Mouse (Mus musculus) adipocyte (in vitro differentiated cells): ENCODE measurements around the gene Agap1.

Experiments
- DNase-seq: peaks from one replicate; pipeline ENCODE4 v3.0.0-alpha.2; 2016; ENCODE audit warnings: low spot score

The Agap1 gene

GRCm38 (mm10) chr1:89849151-89849860, 394.7 kb downstream of the Agap1 start:
- peak; percentile 13 for DNase-seq

DNA sequence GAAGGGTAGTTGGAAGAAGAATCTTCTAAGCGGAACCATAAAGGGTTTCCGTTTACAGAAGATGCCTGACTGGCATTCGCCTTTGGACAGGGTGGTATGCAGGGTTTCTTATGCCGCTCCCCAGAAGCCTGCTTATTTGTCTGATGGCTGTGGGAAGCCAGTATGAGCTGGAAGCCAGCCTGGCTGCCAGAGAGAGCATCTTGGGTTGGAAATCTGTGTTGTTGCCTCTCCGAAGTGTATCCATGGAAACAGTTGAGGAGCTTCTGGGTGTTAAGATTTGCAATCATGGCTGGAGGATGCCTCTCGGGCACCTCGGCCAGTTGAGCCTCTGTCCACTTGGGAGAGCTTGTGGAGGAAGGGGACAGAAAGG, 395.2 kb downstream of the Agap1 start:
- DNase-seq: no peak

- no peak for DNase-seq
Observed at GRCm38 (mm10) chr1:89850681-89851414, 396.2 kb downstream of the Agap1 start.

GRCm38 (mm10) chr1:89859182-89859581, 404.6 kb downstream of the Agap1 start:
- DNase-seq: peak; percentile 29

GRCm38 (mm10) chr1:89860017-89860730, 405.6 kb downstream of the Agap1 start:
- peak; percentile 87 for DNase-seq

GRCm38 (mm10) chr1:89865787-89866186, 411.2 kb downstream of the Agap1 start:
- no peak for DNase-seq

DNA sequence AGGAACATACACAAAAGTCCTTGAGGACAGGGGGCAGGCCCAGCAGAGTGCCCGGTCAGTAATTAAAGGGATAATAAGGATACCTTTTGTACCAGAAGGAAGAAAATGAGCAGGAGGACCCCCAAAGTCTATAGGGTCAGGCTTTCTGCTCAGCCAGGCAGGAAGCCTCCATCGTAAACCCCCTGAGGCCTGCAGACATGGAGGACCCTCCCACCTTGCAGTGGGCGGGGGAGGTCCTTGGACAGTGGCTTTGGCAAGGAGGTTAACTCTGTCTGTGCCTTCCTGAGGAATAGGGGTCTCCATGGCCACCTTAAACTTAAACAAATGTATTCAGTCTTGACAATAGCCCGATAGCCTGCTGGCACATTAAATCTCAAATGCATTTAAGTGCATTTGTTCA, 413.2 kb downstream of the Agap1 start:
- DNase-seq: no peak

DNA sequence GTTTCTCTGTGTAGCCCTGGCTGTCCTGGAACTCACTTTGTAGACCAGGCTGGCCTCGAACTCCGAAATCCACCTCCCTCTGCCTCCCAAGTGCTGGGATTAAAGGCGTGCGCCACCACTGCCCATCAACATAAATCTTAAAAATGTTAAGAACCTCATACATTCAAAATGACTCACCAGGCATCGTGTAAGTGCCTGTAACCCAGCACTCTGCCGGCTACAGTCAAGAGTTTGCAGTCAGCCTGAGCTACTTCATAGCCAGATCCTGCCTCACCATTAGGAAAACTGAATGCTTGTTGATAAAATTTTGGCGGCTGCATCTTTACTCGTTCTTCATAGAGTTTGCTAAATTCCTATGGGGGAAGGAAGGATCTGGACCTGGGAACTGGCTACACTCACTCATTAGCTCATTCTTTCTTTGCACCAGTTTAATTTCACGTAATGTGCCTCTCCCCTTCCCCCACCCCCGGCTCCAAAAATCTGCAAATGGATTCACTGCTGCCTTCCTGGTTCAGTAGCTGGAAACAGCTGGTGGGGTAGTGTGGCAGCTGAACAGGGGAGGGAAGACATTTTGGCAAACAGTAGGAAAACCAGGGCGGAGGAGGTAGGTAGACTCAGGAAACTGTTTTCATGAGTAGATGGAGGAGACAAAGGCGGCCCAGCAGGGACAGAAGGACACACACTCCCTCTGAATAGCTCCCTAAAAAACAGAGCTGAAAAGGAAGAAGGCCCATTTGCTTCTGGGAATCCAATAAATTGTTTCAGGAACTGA, 415.7 kb downstream of the Agap1 start:
- DNase-seq: no peak

DNA sequence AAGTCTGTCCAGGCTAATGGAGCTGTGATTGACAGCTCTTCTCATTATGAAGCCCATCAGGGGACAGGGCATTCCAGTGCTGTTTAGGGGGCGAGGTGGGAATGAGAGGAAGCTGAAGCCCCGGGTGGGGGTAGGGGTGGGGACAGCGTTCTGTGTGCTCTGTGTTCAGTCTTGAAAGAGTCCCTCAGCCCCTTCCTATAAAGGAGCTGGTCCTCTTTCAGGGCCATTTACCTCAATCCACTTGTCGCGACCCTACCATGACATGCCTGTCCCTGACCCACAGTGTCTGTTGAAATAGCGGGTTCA, 416.3 kb downstream of the Agap1 start:
- DNase-seq: no peak

- no peak for DNase-seq
Observed at GRCm38 (mm10) chr1:89876346-89877072, 421.9 kb downstream of the Agap1 start.

DNA sequence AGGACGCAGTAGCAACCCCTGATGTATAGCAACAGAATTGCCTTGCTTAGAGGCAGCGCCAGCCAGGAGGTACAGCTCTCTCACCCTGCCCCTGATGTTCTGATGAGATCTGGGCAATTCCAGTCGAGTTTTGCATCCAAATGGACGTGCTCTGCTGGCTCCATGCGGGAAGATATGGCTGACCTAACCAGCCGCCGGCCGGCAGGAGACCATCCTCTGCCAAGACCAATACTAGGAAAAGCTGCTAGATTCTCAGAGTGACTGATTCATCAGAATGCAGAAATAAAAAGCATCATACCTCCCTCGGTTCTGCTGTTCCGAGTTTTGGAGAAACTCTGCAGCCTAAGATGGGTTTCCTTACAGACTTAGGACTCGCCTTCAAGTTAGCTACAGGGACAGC, 423.9 kb downstream of the Agap1 start:
- no peak for DNase-seq

GRCm38 (mm10) chr1:89880193-89880592, 425.6 kb downstream of the Agap1 start:
- DNase-seq: no peak

GRCm38 (mm10) chr1:89880834-89881233, 426.2 kb downstream of the Agap1 start:
- DNase-seq: no peak

DNA sequence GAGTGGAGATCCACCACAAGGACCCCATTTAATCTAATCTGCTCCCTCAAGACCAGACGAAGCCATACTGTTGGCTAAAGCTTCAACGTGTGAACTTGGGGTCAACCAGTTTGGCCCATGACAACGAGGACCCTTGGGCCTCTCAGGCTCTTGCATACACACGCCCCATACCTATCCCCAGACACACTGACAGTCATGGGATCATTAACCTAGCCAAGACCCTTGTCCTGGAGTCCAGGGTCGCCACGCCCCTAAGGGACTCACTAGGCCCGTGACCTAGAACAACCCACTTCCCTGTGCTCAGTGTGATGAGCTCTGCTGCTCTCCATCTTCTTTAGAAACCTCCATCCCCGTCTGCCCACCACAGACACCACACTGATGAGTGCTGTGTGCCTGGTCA, 429.7 kb downstream of the Agap1 start:
- DNase-seq: no peak

DNA sequence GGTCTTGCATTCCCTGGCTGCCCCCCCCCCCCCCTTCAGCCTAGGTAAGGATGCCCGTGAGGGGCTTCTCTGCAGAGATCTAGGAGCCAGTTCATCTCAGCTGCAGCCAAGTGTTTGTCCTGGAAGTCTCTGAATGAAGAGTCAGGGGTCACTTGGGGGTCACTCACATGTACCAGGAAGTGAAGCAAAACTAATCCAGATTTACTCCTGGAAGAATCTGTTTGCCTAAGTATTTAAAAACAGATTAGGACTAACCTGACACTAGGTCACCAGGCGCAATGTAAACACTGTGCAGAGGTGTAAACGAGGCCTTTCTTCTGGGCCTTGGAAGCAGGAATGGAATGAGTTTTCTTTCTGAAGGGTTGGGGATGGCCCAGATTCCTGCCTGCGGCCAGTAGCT, 431.1 kb downstream of the Agap1 start:
- no peak for DNase-seq

DNA sequence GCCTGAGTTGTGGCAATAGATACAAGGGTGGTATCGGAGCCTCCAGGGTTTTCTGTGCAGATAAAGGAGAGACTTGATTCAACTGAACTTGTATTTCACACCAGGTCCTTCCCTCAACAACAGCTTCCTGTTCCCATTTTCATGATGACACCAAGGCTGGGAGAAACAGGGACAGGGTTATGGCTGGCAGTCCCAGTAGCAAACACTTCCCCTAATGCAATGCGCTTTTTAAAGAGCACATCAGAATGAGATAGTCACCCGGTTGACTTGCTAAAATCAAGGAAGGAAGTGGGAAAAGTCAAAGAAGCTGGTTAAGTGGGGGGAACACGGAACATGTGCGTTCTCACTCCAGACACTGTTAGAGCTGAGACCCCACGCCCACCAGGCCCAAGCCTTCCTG, 436.8 kb downstream of the Agap1 start:
- DNase-seq: no peak

- no peak for DNase-seq
Observed at GRCm38 (mm10) chr1:89892281-89892680, 437.7 kb downstream of the Agap1 start.

- no peak for DNase-seq
Observed at GRCm38 (mm10) chr1:89895801-89896200, 441.2 kb downstream of the Agap1 start.

DNA sequence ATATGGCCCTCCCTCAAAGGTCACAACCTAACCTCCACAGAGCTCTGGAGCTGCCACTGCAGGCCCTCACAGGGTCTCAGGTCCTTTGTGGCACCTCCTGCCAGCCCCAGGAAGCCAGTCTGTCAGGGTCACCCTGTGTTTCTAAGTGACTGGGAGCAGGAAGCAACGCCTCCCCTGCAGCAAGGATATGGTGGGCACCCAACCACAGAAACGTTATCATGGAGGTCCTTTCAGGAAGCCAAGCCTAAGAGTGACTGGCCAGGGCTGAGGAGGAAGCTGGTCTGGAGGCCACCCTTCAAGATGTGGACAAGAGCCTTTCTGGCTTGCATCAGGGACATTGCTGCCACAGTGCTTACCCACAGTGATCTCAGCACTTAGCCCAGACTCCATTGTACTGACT, 444.4 kb downstream of the Agap1 start:
- DNase-seq: no peak

- DNase-seq: no peak
Observed at GRCm38 (mm10) chr1:89899761-89900445, 445.3 kb downstream of the Agap1 start.

DNA sequence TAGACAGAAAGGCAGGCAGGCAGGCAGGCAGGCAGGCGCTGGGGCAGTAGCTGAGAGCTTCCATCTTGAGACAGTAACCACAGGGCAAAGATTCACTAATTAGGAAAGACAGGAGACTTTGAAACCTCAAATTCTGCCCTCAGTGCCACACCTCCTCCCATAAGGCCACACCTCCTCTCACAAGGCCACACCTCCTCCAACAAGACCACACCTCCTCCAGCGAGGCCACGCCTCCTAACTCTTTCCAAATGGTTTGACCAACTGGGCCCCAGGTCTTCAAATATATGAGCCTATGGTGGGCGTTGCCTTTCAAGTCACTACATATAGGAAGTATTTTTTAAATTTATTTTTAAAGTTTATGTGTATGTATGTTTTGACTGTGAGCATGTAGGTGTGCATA, 446.8 kb downstream of the Agap1 start:
- DNase-seq: no peak
